Mouse (Mus musculus): ENCODE measurements at regions not wholly inside any gene's neighbourhood (a gene's known extent, or its start where the extent isn't known, plus 50 kb on each side); places are given as distances from the start of the nearest gene placed in this dataset.

DNA sequence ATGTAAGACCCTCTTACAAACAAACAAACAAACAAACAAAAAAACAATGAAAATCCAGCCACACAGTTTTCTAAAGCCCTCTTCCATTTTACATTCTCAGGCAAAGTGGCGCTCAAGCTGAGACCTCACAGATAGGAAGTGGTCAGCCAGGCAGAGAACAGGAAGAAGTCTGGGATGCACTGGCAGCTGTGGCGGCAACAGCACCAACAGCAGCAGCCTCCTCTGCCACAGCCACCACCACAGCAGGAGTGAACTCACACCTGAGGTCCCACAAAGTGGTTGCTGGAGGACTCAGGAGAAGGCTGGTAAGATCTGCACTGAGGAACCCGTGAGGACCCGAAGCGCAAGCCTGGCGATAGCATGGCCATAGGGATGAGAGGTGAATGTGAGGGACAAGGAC lies 156.3 kb downstream of the Grm4 start:
- no peak overlapping the region for H3K4me3 ChIP-seq (ENCODE audit: low read depth, low read length)
- DNase-seq (ENCODE audit: low spot score): no peak
- H3K4me1 ChIP-seq (replicated peaks; ENCODE audit: control insufficient read depth, insufficient read depth, low read length): no peaks in the 10 kb centered on the region
- WGBS: 90% methylated on average over 6 of the region's 6 CpGs
- ATAC-seq (ENCODE audit: low FRiP score): no peak
- H3K27me3 ChIP-seq (ENCODE audit: control insufficient read depth, insufficient read depth, low read length): no peaks in the 10 kb centered on the region
- no peak overlapping the region for H3K4me2 ChIP-seq (replicated peaks; ENCODE audit: low read depth, low read length)
- no peak overlapping the region for H3K27ac ChIP-seq (ENCODE audit: low read depth, low read length)
- no peaks in the 10 kb centered on the region for H3K9me3 ChIP-seq (ENCODE audit: control insufficient read depth, low read length)
- no peaks in the 10 kb centered on the region for H3K36me3 ChIP-seq (ENCODE audit: control insufficient read depth, insufficient read depth, low read length)
- H3K9ac ChIP-seq (ENCODE audit: low read depth, low read length): no peak overlapping the region

DNA sequence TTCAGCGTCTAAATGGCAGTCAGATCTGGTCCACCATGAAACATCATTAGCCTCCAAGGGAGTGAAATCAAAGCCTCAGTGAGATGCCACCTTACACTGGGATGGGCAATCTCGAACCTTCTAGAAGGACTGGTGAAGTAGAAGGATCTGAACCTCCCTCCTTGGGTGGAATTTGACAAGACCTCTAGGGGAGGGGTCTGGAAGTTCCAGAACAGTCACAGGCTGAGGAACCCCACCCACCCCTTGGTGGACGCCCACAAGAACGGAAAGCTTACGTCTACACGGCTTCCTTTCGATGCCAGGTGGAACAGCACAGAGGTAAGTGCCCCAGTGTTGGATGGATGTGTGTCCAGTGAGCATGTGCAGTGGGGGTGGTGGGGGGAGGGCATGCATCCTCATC lies 156.9 kb downstream of the Grm4 start:
- no peaks in the 10 kb centered on the region for H3K4me1 ChIP-seq (replicated peaks; ENCODE audit: control insufficient read depth, insufficient read depth, low read length)
- no peaks in the 10 kb centered on the region for H3K36me3 ChIP-seq (ENCODE audit: control insufficient read depth, insufficient read depth, low read length)
- no peaks in the 10 kb centered on the region for H3K27me3 ChIP-seq (ENCODE audit: control insufficient read depth, insufficient read depth, low read length)
- no peak overlapping the region for H3K4me2 ChIP-seq (replicated peaks; ENCODE audit: low read depth, low read length)
- DNase-seq (ENCODE audit: low spot score) (no peak), ATAC-seq (ENCODE audit: low FRiP score) (no peak)
- H3K4me3 ChIP-seq (ENCODE audit: low read depth, low read length): no peak overlapping the region
- no peak overlapping the region for H3K9ac ChIP-seq (ENCODE audit: low read depth, low read length)
- WGBS: 94% methylated on average over 7 of the region's 7 CpGs
- no peak overlapping the region for H3K27ac ChIP-seq (ENCODE audit: low read depth, low read length)
- no peaks in the 10 kb centered on the region for H3K9me3 ChIP-seq (ENCODE audit: control insufficient read depth, low read length)

DNA sequence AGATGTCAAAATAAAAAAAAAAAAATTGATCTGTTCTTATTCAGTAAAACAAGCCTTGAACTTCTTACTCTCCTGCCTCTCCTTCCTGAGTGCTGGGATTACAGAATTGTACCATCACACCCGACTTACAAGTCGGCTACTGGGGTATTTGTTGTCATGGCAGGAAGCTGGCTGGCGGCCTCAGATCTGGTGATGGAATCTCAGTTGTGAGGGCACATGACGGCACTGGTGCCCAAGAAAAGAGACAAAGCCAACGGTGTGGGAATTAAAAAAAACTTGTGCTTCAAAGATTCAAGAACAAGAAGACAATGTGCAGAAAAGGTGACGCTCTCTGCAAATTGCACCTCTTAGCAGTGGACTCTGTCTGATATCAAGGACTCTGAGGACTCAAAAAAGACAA lies 157.3 kb downstream of the Grm4 start:
- Histone ChIP-seq H3K4me1 (replicated peaks; ENCODE audit: control insufficient read depth, insufficient read depth, low read length) (no peaks in the 10 kb centered on the region), H3K4me3 (ENCODE audit: low read depth, low read length) (no peak overlapping the region), H3K36me3 (ENCODE audit: control insufficient read depth, insufficient read depth, low read length) (no peaks in the 10 kb centered on the region), H3K27me3 (ENCODE audit: control insufficient read depth, insufficient read depth, low read length) (no peaks in the 10 kb centered on the region), H3K9ac (ENCODE audit: low read depth, low read length) (no peak overlapping the region), H3K27ac (ENCODE audit: low read depth, low read length) (no peak overlapping the region), H3K4me2 (replicated peaks; ENCODE audit: low read depth, low read length) (no peak overlapping the region), H3K9me3 (ENCODE audit: control insufficient read depth, low read length) (no peaks in the 10 kb centered on the region)
- ATAC-seq (ENCODE audit: low FRiP score) (no peak), DNase-seq (ENCODE audit: low spot score) (no peak)
- 80% methylated on average over 6 of the region's 6 CpGs for WGBS

- no peaks in the 10 kb centered on the region for H3K27me3 ChIP-seq (ENCODE audit: control insufficient read depth, insufficient read depth, low read length)
- WGBS: 96% methylated on average over 8 of the region's 8 CpGs
- no peak for ATAC-seq (ENCODE audit: low FRiP score)
- no peaks in the 10 kb centered on the region for H3K9me3 ChIP-seq (ENCODE audit: control insufficient read depth, low read length)
- H3K4me1 ChIP-seq (replicated peaks; ENCODE audit: control insufficient read depth, insufficient read depth, low read length): no peaks in the 10 kb centered on the region
- H3K4me3 ChIP-seq (ENCODE audit: low read depth, low read length): no peak overlapping the region
- H3K4me2 ChIP-seq (replicated peaks; ENCODE audit: low read depth, low read length): no peak overlapping the region
- no peaks in the 10 kb centered on the region for H3K36me3 ChIP-seq (ENCODE audit: control insufficient read depth, insufficient read depth, low read length)
- no peak overlapping the region for H3K9ac ChIP-seq (ENCODE audit: low read depth, low read length)
- DNase-seq (ENCODE audit: low spot score): no peak
- no peak overlapping the region for H3K27ac ChIP-seq (ENCODE audit: low read depth, low read length)
Measured at GRCm38 (mm10) chr17:27362221-27362620, 158.0 kb upstream of the Lemd2 start.

DNA sequence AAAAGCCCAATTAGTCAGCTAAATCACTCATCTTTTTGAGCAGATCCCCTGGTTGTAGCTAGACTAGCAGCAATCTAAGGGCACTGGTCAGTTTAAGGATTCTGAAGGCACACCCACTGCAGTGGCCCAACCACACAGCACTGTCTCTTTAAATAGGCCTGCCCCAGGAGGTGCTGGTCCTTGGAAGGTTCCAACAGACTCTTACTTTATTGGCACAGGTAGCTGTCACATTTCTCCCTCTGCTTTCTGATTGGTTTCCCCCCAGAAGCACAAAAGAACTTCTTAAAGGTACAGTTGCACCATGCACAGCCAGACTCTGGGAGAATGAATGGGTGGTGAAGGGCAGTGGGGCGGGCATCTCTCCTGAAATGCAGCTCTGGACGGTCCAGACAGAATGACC lies 157.1 kb upstream of the Lemd2 start:
- no peak for ATAC-seq (ENCODE audit: low FRiP score)
- no peak overlapping the region for H3K9ac ChIP-seq (ENCODE audit: low read depth, low read length)
- no peak overlapping the region for H3K27ac ChIP-seq (ENCODE audit: low read depth, low read length)
- no peaks in the 10 kb centered on the region for H3K4me1 ChIP-seq (replicated peaks; ENCODE audit: control insufficient read depth, insufficient read depth, low read length)
- 77% methylated on average over 2 of the region's 2 CpGs for WGBS
- H3K4me3 ChIP-seq (ENCODE audit: low read depth, low read length): no peak overlapping the region
- H3K27me3 ChIP-seq (ENCODE audit: control insufficient read depth, insufficient read depth, low read length): no peaks in the 10 kb centered on the region
- H3K9me3 ChIP-seq (ENCODE audit: control insufficient read depth, low read length): no peaks in the 10 kb centered on the region
- no peak for DNase-seq (ENCODE audit: low spot score)
- H3K4me2 ChIP-seq (replicated peaks; ENCODE audit: low read depth, low read length): no peak overlapping the region
- no peaks in the 10 kb centered on the region for H3K36me3 ChIP-seq (ENCODE audit: control insufficient read depth, insufficient read depth, low read length)

DNA sequence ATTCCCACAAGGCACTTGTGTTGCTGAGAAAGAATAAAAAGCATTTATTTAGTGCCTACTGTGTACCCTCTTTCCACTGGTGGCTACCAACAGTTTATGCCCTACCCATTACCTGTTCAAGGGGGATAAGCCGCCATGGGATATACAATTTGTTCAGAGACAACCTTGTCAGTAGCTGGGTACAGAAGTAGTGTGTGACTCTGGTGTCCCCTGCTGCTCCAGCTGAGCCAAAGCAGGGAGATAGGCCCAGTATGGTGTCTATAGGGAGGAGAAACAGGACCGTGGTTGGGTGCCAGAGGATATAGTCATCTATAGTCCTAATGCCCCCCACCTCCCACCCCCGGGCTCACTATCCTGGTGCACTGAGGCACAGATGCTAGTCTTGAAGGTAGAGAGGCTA lies 152.6 kb upstream of the Lemd2 start:
- no peaks in the 10 kb centered on the region for H3K9me3 ChIP-seq (ENCODE audit: control insufficient read depth, low read length)
- no peaks in the 10 kb centered on the region for H3K36me3 ChIP-seq (ENCODE audit: control insufficient read depth, insufficient read depth, low read length)
- H3K4me1 ChIP-seq (replicated peaks; ENCODE audit: control insufficient read depth, insufficient read depth, low read length): no peaks in the 10 kb centered on the region
- H3K4me3 ChIP-seq (ENCODE audit: low read depth, low read length): no peak overlapping the region
- no peak overlapping the region for H3K27ac ChIP-seq (ENCODE audit: low read depth, low read length)
- no peak overlapping the region for H3K4me2 ChIP-seq (replicated peaks; ENCODE audit: low read depth, low read length)
- no peak overlapping the region for H3K9ac ChIP-seq (ENCODE audit: low read depth, low read length)
- ATAC-seq (ENCODE audit: low FRiP score): no peak
- no peak for DNase-seq (ENCODE audit: low spot score)
- WGBS: 83% methylated on average over 3 of the region's 3 CpGs
- H3K27me3 ChIP-seq (ENCODE audit: control insufficient read depth, insufficient read depth, low read length): no peaks in the 10 kb centered on the region

- no peak overlapping the region for H3K4me3 ChIP-seq (ENCODE audit: low read depth, low read length)
- DNase-seq (ENCODE audit: low spot score): no peak
- ATAC-seq (ENCODE audit: low FRiP score): no peak
- 82% methylated on average over 9 of the region's 9 CpGs for WGBS
- no peaks in the 10 kb centered on the region for H3K9me3 ChIP-seq (ENCODE audit: control insufficient read depth, low read length)
- no peaks in the 10 kb centered on the region for H3K4me1 ChIP-seq (replicated peaks; ENCODE audit: control insufficient read depth, insufficient read depth, low read length)
- no peak overlapping the region for H3K27ac ChIP-seq (ENCODE audit: low read depth, low read length)
- H3K4me2 ChIP-seq (replicated peaks; ENCODE audit: low read depth, low read length): no peak overlapping the region
- H3K36me3 ChIP-seq (ENCODE audit: control insufficient read depth, insufficient read depth, low read length): no peaks in the 10 kb centered on the region
- H3K9ac ChIP-seq (ENCODE audit: low read depth, low read length): no peak overlapping the region
- H3K27me3 ChIP-seq (ENCODE audit: control insufficient read depth, insufficient read depth, low read length): no peaks in the 10 kb centered on the region
Measured at GRCm38 (mm10) chr17:27355717-27356116, 151.4 kb upstream of the Lemd2 start.

DNA sequence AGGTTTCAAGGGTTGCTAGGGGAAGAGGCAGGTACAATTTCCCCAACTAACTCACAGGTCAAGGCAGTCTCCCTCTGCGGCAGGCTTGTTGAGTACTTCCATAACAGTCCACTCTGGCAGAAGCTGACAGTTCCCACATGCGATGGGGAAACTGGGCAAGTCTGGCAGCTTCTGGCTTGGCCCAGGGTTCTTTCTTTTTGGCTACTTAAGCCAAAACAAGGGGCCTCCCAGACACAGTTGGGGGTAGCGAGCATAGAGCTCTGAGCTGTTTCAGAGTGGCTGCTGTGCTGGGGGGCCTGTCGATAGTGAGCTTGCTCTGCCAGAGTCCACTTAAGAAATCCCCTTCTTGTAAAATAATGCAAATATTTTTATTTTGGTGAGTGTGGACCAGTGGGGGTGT lies 150.8 kb upstream of the Lemd2 start:
- ATAC-seq (ENCODE audit: low FRiP score): no peak
- Histone ChIP-seq H3K4me1 (replicated peaks; ENCODE audit: control insufficient read depth, insufficient read depth, low read length) (no peaks in the 10 kb centered on the region), H3K9me3 (ENCODE audit: control insufficient read depth, low read length) (no peaks in the 10 kb centered on the region), H3K4me3 (ENCODE audit: low read depth, low read length) (no peak overlapping the region), H3K27ac (ENCODE audit: low read depth, low read length) (no peak overlapping the region), H3K4me2 (replicated peaks; ENCODE audit: low read depth, low read length) (no peak overlapping the region), H3K27me3 (ENCODE audit: control insufficient read depth, insufficient read depth, low read length) (no peaks in the 10 kb centered on the region), H3K9ac (ENCODE audit: low read depth, low read length) (no peak overlapping the region), H3K36me3 (ENCODE audit: control insufficient read depth, insufficient read depth, low read length) (no peaks in the 10 kb centered on the region)
- no peak for DNase-seq (ENCODE audit: low spot score)
- 93% methylated on average over 4 of the region's 4 CpGs for WGBS

DNA sequence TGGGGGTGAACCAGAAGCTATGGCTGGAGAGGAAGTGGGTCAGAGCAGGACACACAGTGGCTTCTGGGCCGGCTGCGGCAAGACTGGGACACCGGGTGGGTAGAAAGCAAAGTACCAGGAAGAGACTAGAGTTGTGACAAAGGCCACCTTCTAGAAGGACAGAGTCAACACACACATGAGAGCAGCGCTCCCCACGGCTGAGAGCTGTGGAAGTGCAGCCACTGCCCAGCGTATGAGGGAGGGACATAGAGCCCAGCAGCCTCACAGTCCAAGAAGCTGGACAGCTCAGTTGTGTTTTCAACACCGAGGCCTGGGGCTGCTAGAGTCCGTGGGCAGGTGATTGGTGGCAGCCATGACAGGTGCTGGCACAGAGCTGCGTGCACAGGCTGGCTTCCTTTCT lies 145.6 kb upstream of the Lemd2 start:
- Histone ChIP-seq H3K36me3 (ENCODE audit: control insufficient read depth, insufficient read depth, low read length) (no peaks in the 10 kb centered on the region), H3K27ac (ENCODE audit: low read depth, low read length) (no peak overlapping the region), H3K9ac (ENCODE audit: low read depth, low read length) (no peak overlapping the region), H3K9me3 (ENCODE audit: control insufficient read depth, low read length) (no peaks in the 10 kb centered on the region), H3K4me2 (replicated peaks; ENCODE audit: low read depth, low read length) (no peak overlapping the region), H3K4me1 (replicated peaks; ENCODE audit: control insufficient read depth, insufficient read depth, low read length) (no peaks in the 10 kb centered on the region), H3K4me3 (ENCODE audit: low read depth, low read length) (no peak overlapping the region), H3K27me3 (ENCODE audit: control insufficient read depth, insufficient read depth, low read length) (no peaks in the 10 kb centered on the region)
- DNase-seq (ENCODE audit: low spot score) (no peak), ATAC-seq (ENCODE audit: low FRiP score) (no peak)
- WGBS: 93% methylated on average over 9 of the region's 9 CpGs
